Mouse (Mus musculus) v-Abl transformed pro-B cells (cell line): ENCODE results near the gene Lrmda.

ENCODE experiments used
- in situ Hi-C, 2 experiments: fragments of 400-800 bp; cut with MboI; formaldehyde crosslinking; loops; one replicate each; pipeline ENCODE4 v1.15.1; 2025; ENCODE audit not compliant: unreplicated experiment in 2 of 2

The Lrmda gene

DNA sequence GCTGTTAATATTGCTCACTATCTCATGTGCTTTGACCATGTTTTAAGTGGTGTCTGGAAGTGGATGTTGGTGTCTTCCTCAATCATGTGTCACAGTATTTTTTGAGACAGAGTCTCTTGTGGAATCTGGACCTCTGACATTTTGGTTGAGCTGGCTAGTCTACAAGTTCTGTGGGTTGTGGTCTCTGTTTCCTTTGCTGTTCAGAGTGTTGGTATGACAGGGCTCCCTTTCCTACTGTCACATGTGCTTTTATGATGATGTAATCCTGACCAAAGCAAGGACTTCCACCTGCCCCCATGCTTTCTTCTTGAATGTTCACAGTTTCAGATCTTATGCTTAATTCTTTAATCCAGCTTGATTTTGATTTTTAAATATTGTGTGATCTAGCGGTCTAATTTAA, 879.8 kb downstream of the Lrmda start:
- in situ Hi-C loops, result no loop called here

- in situ Hi-C loops, result no loop called here
These were observed 882.6 kb downstream of the Lrmda start for GRCm38 (mm10) chr14:22902116-22902515.

DNA sequence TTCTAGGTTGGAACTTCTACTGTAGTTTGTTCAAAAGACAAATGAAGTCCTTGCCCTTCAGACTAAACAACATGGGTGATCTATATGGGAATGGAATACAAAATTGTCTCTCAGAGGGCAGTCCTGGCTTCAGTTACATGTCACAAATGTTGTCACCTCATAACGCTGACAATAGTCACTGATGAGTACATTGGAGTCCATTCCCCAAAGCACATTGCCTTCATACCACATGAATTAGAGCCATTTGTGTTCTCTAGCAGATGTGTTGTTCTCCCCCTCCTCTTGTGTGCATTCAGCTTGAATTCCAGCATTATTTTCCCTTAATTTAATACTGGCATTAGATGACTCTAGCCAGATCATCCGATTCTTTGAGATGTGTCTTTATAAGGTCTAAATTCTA, 883.4 kb downstream of the Lrmda start:
- in situ Hi-C loops, result no loop called here

GRCm38 (mm10) chr14:22905741-22906667, 886.5 kb downstream of the Lrmda start:
- in situ Hi-C loops, result no loop called here

- in situ Hi-C loops, result no loop called here
These were observed 887.2 kb downstream of the Lrmda start for GRCm38 (mm10) chr14:22906716-22907115.

DNA sequence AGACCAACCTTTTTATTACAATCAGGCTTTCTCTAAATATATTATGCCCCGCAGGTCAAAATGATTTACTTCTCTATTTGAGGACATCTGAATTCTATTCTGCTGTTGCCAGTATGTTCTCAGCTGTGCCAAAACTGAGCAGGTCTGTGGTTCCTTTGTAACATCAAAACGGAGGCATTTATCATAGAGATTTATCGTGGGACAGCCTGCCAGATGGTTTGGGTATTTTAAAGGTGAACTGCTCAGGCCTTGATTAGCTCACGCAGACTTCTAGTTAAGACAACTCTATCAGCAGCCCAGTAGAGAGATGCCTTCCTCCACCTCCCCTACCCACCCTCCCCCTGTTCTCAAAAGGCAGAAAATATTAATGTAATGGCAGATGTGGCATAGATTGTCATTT, 887.7 kb downstream of the Lrmda start:
- in situ Hi-C loops, result no loop called here

DNA sequence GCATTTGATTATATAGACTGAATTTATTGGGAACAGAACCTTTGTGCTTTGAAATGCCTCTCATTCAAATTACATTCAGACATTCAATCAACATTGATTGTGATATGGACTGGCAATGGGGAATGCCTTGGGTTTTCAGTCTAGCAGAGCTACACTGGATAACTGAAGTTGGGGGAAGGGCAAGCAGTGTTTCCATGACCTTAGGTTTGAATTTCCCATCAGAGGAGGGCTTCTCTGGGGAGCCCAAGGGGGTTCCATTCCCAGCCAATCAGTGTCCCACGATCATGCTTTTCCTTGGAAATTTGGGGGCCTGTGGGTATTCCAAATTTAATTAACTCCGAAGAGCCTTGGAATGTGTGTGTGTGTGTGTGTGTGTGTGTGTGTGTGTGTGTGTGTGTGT, 888.5 kb downstream of the Lrmda start:
- in situ Hi-C loops, result no loop called here

- in situ Hi-C loops, result no loop called here
These were observed 896.0 kb downstream of the Lrmda start for GRCm38 (mm10) chr14:22915463-22915862.

DNA sequence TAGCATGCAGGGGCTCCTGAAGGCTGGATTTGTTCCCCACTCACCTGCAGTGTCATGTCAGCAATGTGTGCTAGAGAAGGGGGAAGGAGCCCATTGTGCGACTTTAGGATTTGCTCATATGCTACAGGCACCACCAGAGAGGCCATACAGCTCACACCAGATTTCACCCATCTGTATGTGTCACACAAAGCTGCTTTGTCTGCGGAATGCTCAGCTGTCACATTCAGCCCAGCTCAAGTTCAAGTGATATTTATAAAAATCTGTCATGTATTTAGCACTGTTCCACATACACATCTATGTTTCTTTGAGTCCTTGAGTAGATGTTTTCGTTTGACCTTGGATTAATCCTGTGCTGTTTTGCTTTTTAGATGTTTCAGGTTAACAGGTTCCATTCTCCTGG, 899.0 kb downstream of the Lrmda start:
- in situ Hi-C loops, result no loop called here

DNA sequence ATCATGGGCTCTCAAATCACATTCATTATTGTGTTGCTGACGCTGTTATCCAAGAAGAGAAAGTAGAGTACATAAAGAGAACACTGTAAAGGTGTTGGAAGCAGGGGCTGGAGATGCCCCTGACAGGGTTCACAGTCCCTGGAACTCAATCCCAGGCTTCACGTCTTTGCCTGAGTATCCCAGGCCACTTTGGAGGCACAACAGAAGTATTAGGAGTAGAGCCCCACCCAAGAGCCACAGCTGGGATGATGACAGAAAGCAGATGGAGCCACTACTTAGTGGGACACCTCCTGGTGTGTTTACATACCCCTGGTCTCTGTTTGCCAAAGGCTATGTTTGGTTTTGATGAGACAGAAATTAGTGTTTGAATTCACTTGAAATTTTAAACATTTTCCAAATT, 899.4 kb downstream of the Lrmda start:
- in situ Hi-C loops, result no loop called here

- in situ Hi-C loops, result no loop called here
These were observed 901.6 kb downstream of the Lrmda start for GRCm38 (mm10) chr14:22921152-22921551.

DNA sequence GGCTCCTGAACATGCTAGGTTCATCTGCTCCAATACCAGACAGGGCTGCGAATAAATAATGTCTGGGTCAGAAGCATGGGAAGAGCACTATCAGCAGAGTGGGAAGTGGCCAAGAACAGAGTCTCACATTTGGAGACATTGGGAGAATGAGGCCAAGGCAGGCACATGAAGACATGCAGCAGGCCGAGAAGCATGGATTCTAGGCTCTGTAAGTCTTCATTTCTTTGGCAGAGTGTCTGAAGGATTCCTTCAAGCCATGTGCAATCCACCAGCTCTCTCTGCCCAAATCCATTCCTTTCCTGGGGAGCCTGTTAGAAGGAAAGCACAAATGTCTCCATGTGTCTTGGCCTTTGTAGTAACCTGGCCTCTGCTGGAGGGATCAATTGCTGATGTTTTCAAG, 902.3 kb downstream of the Lrmda start:
- in situ Hi-C loops, result no loop called here

GRCm38 (mm10) chr14:22922571-22922970, 903.1 kb downstream of the Lrmda start:
- in situ Hi-C loops, result no loop called here

- in situ Hi-C loops, result no loop called here
These were observed 903.7 kb downstream of the Lrmda start for GRCm38 (mm10) chr14:22923251-22923650.

GRCm38 (mm10) chr14:22928263-22928662, 908.8 kb downstream of the Lrmda start:
- in situ Hi-C loops, result no loop called here

DNA sequence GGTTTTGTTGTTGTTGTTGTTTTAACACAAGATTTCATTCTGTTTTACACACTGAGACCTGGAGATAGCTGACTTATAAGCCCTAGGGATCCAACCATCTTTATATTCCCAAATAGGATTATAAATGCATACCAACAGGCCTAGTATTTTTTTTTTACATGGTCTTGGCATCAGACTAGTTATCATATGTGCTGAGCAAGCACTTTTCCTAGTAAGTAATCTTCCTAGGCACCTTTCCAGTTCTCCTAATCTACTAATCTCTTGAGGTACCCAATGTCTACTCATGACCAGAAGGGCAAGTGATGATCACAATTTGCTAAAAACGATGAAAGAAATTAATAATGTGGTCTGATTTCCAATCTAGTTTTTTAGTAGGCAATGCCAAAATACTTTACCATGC, 909.2 kb downstream of the Lrmda start:
- in situ Hi-C loops, result no loop called here

GRCm38 (mm10) chr14:22929585-22929984, 910.1 kb downstream of the Lrmda start:
- in situ Hi-C loops, result no loop called here

DNA sequence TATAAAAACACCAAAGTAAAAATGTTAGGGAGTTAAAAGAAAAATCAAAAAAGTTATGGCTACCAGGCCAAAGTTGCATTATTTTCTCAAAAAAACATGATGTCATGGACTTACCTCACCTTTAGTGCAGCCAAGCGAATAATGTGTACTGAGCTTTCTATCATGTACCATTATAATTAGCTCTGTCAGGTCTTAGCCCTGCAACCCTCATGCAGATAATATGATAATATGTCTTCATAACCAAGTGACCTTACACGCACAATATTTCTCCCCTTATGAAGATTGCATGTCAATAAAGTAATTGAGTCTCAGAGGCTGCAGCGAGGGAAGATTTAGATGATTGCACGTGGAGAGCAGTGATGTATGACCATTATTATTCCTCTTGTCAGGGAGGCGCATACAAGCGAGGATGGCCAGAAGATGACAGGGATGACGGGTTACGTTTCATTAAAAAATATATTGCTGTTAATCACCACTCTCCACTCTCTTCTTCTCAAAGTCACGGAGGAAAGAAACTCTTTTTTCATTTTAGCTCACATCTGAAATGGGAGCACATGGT, 911.1 kb downstream of the Lrmda start:
- in situ Hi-C loops, result no loop called here

DNA sequence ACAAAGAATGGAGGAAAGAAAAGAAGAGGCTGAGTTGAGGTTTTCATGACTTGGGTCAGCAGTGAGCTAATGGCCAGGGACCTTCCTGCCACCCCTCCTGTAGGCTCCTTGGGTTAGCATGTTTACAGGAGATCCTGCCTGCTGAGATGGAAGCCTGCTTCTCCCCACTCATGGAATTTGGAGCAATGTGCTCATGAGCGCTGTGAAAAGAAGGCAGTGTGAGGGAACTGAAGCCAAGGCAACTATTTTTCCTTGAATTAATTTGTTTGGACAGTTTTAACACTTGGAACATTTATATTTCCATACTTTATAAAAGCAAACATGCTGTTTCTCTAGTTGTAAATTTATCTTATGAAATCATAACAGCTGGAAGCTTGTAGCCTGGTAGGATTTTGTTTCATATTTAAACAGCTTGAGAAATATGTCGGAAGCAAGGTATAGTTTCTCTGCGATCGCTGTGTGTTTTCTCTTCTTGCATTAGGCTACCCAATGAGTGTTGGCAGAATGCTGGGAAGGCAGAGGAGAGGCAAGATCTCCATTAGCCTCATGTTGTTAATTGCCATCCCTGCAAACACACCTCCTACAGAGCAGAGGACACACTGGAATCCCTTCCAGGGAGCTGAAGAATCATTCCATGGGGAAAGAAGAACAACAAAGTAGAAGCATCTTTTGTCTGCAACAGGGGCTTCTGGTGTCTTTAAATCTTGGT, 911.8 kb downstream of the Lrmda start:
- in situ Hi-C loops, result no loop called here

DNA sequence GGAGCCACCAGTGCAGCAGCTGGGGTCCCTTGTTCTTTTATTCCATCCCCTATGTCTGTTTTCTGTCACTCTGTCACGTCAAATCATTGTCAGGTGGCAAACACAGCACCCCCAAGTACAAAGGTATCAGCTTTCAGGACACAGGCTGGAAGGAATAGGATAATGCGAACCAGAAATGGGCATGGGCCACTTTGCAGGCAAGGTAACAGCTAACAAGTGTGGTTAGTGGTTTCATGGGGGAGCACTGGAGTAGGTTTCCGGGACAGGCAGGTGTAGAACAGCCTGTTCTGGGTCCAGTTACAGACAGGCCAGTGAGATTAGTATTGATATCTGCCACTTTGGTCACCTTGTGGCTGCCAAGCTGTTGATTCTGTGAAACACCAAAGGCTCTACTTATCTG, 917.2 kb downstream of the Lrmda start:
- in situ Hi-C loops, result no loop called here

- in situ Hi-C loops, result no loop called here
These were observed 921.1 kb downstream of the Lrmda start for GRCm38 (mm10) chr14:22940576-22940975.

GRCm38 (mm10) chr14:22942569-22942968, 923.1 kb downstream of the Lrmda start:
- in situ Hi-C loops, result no loop called here
